Mouse (Mus musculus): Measurements from ENCODE around the gene Gm11172. TPM values are rescaled to one million over a fixed set of nuclear protein-coding genes. Genes with fewer than 3 reads are reported as not detected.
"Not testable (repeated sequence)": the region's sequence is repeated elsewhere in the genome, so short reads cannot be mapped to it uniquely, and the experiment has no call there.

Gene Gm11172
- polyA plus RNA-seq, 1 experiment = not detected

DNA sequence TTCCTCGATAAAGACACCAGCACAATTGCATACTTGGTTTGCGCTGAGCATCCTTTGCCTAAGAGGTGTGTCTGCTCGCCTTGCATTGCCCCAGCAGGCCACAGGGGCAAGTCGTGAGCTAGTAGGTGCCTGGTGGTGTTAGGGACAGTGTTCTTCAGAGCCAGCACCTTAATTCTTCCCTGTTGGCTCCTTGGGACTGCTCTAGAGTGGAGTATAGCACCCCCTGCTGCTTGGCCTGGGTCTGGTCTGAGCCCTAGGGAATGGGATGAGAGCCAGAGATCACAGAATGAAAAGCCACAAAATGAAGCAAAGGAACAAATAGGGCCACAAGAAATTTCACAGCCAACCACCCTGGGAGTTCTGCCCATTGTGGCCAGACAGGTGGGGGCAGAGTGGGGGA is 33.8 kb downstream of the Gm11172 start:
- H3K4me1 ChIP-seq (ENCODE audit: control insufficient read depth, insufficient read depth, low read length) = peaks cover 32% of the 10 kb centered on the region
- H3K27me3 ChIP-seq (ENCODE audit: control insufficient read depth, insufficient read depth, low read length) = no peaks in the 10 kb centered on the region
- 67% methylated on average over 4 of the region's 4 CpGs for WGBS
- H3K27ac ChIP-seq (ENCODE audit: insufficient read depth, low read length) = no peak overlapping the region
- H3K4me3 ChIP-seq (replicated peaks; ENCODE audit: insufficient read depth, low read depth, low read length) = no peak overlapping the region
- TF ChIP-seq CTCF (IDR thresholded peaks at IDR 0.05; ENCODE audit: borderline replicate concordance, insufficient read depth, low read depth, low read length) (peak; percentile 35; the same call in 1 of the 2 replicates), POLR2A (IDR thresholded peaks at IDR 0.05; ENCODE audit: borderline replicate concordance, insufficient read depth, low read length) (no peak)
- DNase-seq = peak; percentile 61 to 65

DNA sequence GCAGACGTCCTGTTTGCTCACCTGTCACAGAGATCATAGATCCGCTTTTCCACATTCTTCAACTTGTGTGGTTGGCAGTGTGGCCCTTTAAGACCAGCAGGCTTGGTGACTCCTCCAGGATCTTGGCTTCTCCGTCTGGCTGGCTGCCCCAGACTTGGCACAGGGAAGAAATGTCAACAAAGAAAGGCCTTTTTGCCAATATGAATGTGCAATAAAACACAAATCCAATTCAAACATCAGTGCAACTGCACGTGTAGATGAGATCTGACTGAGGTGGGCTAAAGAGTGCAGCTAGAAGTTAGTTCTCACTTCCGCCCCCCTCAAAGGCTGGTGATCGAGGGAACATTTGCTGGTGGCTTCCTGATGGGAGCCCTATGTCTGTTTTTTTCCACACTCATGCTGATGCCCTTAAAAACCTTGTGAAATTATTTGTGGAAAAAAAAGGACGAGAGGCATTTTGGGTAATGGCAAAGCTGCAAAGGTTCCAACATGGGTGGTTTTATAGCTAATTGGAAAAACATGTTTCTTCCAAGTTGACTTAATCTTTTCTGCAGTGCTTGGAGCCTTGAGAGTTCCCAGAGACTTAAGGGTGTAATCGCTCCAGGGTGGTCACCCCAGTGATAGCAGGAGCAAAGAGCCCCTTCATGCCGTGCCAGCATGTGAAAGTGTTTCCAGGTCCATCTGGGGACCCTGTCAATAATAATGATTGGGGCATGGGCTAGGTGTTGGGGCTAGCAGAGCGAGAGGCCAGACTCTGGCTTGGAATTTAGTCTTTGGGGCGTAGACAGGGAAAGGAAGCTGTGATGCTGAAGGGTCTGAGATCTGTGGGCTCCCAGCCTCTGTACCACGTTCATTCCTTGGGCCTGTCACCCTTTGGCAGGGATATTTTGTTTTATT is 37.5 kb downstream of the Gm11172 start:
- 21% methylated on average over 12 of the region's 12 CpGs for WGBS
- peaks cover 32% of the 10 kb centered on the region for H3K4me1 ChIP-seq (ENCODE audit: control insufficient read depth, insufficient read depth, low read length)
- H3K27me3 ChIP-seq (ENCODE audit: control insufficient read depth, insufficient read depth, low read length) = no peaks in the 10 kb centered on the region
- peak overlapping the region; percentile 89 for H3K27ac ChIP-seq (ENCODE audit: insufficient read depth, low read length)
- peak; percentile 91 to 92 for DNase-seq
- peak overlapping the region; percentile 15 for H3K4me3 ChIP-seq (replicated peaks; ENCODE audit: insufficient read depth, low read depth, low read length)
- no peak for TF ChIP-seq CTCF (IDR thresholded peaks at IDR 0.05; ENCODE audit: borderline replicate concordance, insufficient read depth, low read depth, low read length)

DNA sequence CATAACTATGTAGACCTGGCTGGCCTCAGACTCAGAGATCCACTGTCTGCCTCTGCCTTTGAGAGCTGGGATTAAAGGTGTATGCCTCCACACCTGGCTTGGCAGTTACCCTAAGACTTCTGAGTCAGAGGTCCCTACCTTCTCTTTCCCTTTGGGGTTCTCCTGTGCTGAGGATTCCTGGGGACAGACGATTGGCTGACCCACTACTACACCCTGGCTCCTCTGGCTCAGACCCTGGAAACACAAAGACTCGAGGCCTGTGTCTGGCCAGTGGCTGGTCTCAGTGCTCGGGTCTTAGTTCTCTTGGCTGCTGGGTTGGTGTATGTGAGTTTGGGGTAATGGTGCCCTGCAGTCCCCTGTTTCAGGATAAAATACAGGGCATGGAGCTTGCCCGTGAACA is 38.2 kb downstream of the Gm11172 start:
- Histone ChIP-seq H3K4me3 (replicated peaks; ENCODE audit: insufficient read depth, low read depth, low read length) (no peak overlapping the region), H3K4me1 (ENCODE audit: control insufficient read depth, insufficient read depth, low read length) (peaks cover 32% of the 10 kb centered on the region), H3K27ac (ENCODE audit: insufficient read depth, low read length) (peak overlapping the region; percentile 89), H3K27me3 (ENCODE audit: control insufficient read depth, insufficient read depth, low read length) (no peaks in the 10 kb centered on the region)
- WGBS = 56% methylated on average over 4 of the region's 4 CpGs
- TF ChIP-seq POLR2A (IDR thresholded peaks at IDR 0.05; ENCODE audit: borderline replicate concordance, insufficient read depth, low read length) (no peak), CTCF (IDR thresholded peaks at IDR 0.05; ENCODE audit: borderline replicate concordance, insufficient read depth, low read depth, low read length) (no peak)
- no peak for DNase-seq

DNA sequence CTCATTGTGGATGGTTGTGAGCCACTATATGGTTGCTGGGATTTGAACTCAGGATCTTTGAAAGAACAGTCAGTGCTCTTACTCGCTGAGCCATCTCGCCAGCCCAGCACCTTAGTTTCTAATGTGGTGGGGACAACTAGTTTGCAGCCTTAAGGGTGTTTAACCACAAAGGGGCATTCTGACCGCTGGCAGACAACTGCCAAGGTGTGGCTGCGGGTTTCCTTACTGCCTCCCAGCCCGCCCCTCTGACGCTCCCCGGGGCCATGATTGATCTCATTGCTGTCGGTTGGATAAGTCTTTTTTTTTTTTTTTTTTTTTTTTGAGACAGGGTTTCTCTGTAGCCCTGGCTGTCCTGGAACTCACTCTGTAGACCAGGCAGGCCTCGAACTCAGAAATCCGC is 39.5 kb downstream of the Gm11172 start:
- WGBS = 99% methylated on average over 10 of the region's 10 CpGs

DNA sequence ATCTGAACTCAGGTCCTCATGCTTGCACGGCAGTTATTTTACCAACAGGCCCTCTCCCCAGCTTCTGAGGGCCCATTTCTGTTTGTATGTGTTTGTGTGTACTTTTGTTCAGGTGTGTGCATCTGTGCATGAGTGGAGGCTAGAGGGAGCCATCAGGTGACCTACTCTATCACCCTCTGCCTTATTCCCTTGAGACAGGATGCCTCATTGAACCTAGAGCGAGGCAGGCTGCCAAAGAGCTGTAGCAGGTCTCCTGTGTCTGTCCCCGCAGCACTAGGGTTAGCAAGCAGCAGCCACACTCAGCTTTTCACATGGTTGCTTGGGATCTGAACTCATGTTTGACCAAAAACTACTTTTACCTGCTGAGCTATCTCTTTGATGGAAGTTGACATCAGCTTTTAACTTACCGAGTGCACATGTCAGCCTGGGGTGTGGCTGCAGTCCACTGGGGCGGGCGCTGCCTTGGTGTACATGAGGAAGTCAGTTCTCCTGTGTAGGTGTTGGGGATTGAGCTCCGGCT is 47.1 kb downstream of the Gm11172 start:
- H3K4me3 ChIP-seq (replicated peaks; ENCODE audit: insufficient read depth, low read depth, low read length) = no peak overlapping the region
- no peak for DNase-seq
- H3K27ac ChIP-seq (ENCODE audit: insufficient read depth, low read length) = no peak overlapping the region
- no peak for TF ChIP-seq POLR2A (IDR thresholded peaks at IDR 0.05; ENCODE audit: borderline replicate concordance, insufficient read depth, low read length)
- no peak for TF ChIP-seq CTCF (IDR thresholded peaks at IDR 0.05; ENCODE audit: borderline replicate concordance, insufficient read depth, low read depth, low read length)
- WGBS = 89% methylated on average over 7 of the region's 7 CpGs
- H3K27me3 ChIP-seq (ENCODE audit: control insufficient read depth, insufficient read depth, low read length) = no peaks in the 10 kb centered on the region
- H3K4me1 ChIP-seq (ENCODE audit: control insufficient read depth, insufficient read depth, low read length) = peaks cover 21% of the 10 kb centered on the region

More for the DNA sequence above, 39.5 kb downstream of the Gm11172 start:
- not testable (repeated sequence) for H3K4me3 ChIP-seq (replicated peaks; ENCODE audit: insufficient read depth, low read depth, low read length); H3K27me3 ChIP-seq (ENCODE audit: control insufficient read depth, insufficient read depth, low read length); H3K27ac ChIP-seq (ENCODE audit: insufficient read depth, low read length); DNase-seq
- H3K4me1 ChIP-seq (ENCODE audit: control insufficient read depth, insufficient read depth, low read length) = peaks cover 26% of the 10 kb centered on the region

DNA sequence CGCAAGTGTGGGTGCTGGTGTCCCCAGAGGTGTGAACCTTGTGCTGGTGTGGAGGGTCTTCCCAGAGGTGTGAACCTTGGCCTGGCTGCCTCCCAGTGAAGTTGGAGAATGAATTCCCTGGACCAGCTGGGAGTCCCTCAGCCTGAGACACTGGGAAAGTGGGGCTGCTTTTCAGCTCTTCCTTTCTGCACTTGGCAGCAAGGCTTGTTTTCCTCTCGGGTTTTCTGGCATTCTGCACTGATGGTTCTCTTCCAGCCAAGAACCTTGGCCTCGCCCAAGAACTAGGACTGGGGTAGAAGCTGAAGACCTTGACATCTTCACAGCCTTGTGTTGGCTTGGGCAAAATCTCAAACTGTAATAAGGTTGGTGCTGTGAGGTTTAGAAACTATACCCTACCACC is 48.7 kb downstream of the Gm11172 start:
- Histone ChIP-seq H3K27me3 (ENCODE audit: control insufficient read depth, insufficient read depth, low read length) (no peaks in the 10 kb centered on the region), H3K4me3 (replicated peaks; ENCODE audit: insufficient read depth, low read depth, low read length) (no peak overlapping the region), H3K27ac (ENCODE audit: insufficient read depth, low read length) (no peak overlapping the region), H3K4me1 (ENCODE audit: control insufficient read depth, insufficient read depth, low read length) (peaks cover 38% of the 10 kb centered on the region)
- no peak for TF ChIP-seq POLR2A (IDR thresholded peaks at IDR 0.05; ENCODE audit: borderline replicate concordance, insufficient read depth, low read length)
- no peak for TF ChIP-seq CTCF (IDR thresholded peaks at IDR 0.05; ENCODE audit: borderline replicate concordance, insufficient read depth, low read depth, low read length)
- peak; percentile 39 to 59 for DNase-seq
- WGBS = 38% methylated on average over 3 of the region's 3 CpGs

Other genes starting within 250 kb of the Gm11172 start
- 1.1 and 1.3 TPM in 2 replicates for gene Socs1, start 27.4 kb upstream of the Gm11172 start, polyA plus RNA-seq (2012; rRNA removed)
- gene Tnp2, start 24.3 kb upstream of the Gm11172 start, polyA plus RNA-seq (2012; rRNA removed) = not detected in 2 replicates
- not detected in 2 replicates for gene Prm3, start 22.0 kb upstream of the Gm11172 start, polyA plus RNA-seq (2012; rRNA removed)
- not detected in 2 replicates for gene Prm2, start 16.8 kb upstream of the Gm11172 start, polyA plus RNA-seq (2012; rRNA removed)
- not detected in 2 replicates for gene Prm1, start 7.1 kb upstream of the Gm11172 start, polyA plus RNA-seq (2012; rRNA removed)
- 0.52 and 0.74 TPM in 2 replicates for gene Rmi2, start 22.1 kb downstream of the Gm11172 start, polyA plus RNA-seq (2012; rRNA removed)
- gene Snn, start 248.0 kb downstream of the Gm11172 start, polyA plus RNA-seq (2012; rRNA removed) = 124 and 138 TPM in 2 replicates

All from cerebellum, adult 2 months (tissue).